Comparison of ENCODE assay signal across 8 mouse cellular contexts in the genomic region with DNA sequence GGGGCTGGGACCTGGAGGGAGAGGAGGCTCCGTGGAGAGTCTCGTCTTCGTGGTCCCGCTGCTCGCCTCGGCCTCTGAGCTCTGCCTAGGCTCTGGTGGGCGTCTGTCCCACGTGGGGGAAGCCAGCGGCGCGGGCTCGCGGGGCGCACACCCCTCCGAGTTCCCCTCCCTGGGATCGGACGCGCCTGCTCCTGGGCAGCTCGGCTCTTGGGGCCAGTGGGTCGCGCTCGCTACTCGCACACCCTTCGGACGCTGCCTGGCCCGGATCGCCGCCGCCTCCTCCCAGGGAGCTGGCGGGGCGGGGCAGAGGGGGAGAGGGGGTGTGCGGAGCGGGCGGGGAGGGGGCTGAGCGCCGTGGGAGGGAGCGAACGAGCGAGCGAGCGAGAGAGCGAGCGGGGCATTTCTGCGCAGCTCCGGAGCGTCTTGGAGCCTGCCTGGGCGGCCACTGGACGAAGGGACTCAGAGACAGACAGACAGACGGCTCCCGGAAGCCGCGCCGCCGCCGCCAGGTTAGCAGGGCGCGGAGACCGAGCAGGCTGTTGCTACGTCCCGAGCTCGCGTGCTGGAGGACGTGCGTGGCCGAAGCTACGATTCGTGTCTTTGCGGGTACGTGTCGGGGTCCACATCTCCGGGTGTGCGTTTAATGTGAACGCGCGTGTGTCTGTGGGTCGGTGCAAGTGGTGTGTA. TPM values are rescaled to one million over a fixed set of nuclear protein-coding genes. Genes with fewer than 3 reads are reported as not detected.
DNase-seq lines count a peak whose midpoint lies in the region; ATAC-seq lines count a peak whose summit lies in the region.

A gene (plus strand): TSS at position 216 of the 687 bp plus-strand sequence.

- H3K4me3 ChIP-seq in forebrain, embryonic 11.5 days (ENCODE audit: low read depth, low read length), result peak within 1 kb of the TSS; percentile 57

- peak; percentile 58 for ATAC-seq in forebrain, embryonic 11.5 days (replicated peaks; ENCODE audit: low FRiP score)
- peak; percentile 23 to 35; a peak in 3 of 4 replicates for ATAC-seq in hematopoietic stem cell, adult 5-6 weeks (replicated peaks in 1 of 2; ENCODE audit: insufficient read depth in 1 of 2, low FRiP score in 2 of 2, low TSS enrichment in 1 of 2, low read depth in 1 of 2, poor library complexity in 2 of 2, severe bottlenecking in 2 of 2)

- WGBS in forebrain, embryonic 11.5 days, result 1% methylated on average over 61 of the region's 76 CpGs

- peaks cover 26% of the 10 kb centered on the region for H3K27me3 ChIP-seq in forebrain, embryonic 11.5 days (ENCODE audit: control insufficient read depth, insufficient read depth, low read length)

- H3K4me2 ChIP-seq in forebrain, embryonic 11.5 days (ENCODE audit: low read depth, low read length, severe bottlenecking), result peak within 1 kb of the TSS; percentile 100

- no peaks in the 10 kb centered on the region; the same call in 1 of the 2 replicates for H3K4me1 ChIP-seq in forebrain, embryonic 11.5 days (replicated peaks; ENCODE audit: control insufficient read depth, insufficient read depth, low read length)

- no peaks in the 10 kb centered on the region for H3K9me3 ChIP-seq in forebrain, embryonic 11.5 days (ENCODE audit: control insufficient read depth, low read length)

- H3K9ac ChIP-seq in forebrain, embryonic 11.5 days (ENCODE audit: low read length), result peak within 1 kb of the TSS; percentile 67

- peak; percentile 40 for DNase-seq in ES-CJ7 (ENCODE audit: low read depth, low spot score)
- DNase-seq in adrenal gland, postnatal 14 days, result peak; percentile 87
- DNase-seq in forebrain, embryonic 11.5 days (ENCODE audit: low spot score), result peak; percentile 77
- DNase-seq in layer of hippocampus, postnatal 14 days (ENCODE audit: low spot score in 2 of 2), result peak; percentile 35 to 40
- DNase-seq in lung, postnatal 14 days, result peak; percentile 63
- peak; percentile 45 for DNase-seq in ovary, postnatal 14 days (ENCODE audit: low spot score)
- no peak for DNase-seq in c-Kit-positive CD71-positive TER-119-positive erythroid progenitor cells, embryonic 14.5 days (ENCODE audit: low spot score)

- H3K36me3 ChIP-seq in forebrain, embryonic 11.5 days (ENCODE audit: control insufficient read depth, insufficient read depth, low read length), result no peaks in the 10 kb centered on the region

- H3K27ac ChIP-seq in forebrain, embryonic 11.5 days (ENCODE audit: low read depth, low read length), result no peak within 1 kb of the TSS

RNA-seq across cellular contexts. Expression of the gene that starts here (rescaled TPM):
- 47.4 and 56.8 TPM in 2 replicates for total RNA-seq in adrenal gland, postnatal 14 days (2021)
- polyA plus RNA-seq in forebrain, embryonic 11.5 days (2014; fragmentation: Nextera tagmentation; extraction: Ambion mirVana), result 3.1 and 3.6 TPM in 2 replicates
- total RNA-seq in hematopoietic stem cell, adult 5-6 weeks (2017), result 2.3 and 5.4 TPM in 2 replicates
- total RNA-seq in layer of hippocampus, postnatal 14 days (2021), result 100 to 1,000 TPM; 299 to 316 TPM
